In the genomic region with DNA sequence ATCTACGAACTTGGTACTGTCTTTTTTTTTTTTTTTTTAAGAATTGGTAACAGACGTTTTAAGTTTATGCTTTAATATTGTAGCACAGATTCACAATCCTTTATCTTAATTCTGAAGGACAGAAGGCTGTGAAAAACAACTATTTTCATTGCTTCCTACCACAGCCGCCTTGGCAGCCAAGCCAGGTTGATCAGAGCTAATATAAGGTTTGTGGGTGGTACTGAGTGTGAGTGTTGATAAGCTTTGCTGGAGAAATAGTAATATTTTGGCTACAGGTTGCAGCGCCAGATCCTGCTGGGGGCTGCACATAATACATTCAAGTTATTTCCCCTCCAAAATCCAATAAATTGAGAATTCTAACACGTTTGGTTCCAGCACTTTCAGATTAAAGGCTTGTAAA, we compare ENCODE assay signal across 8 mouse cellular contexts. TPM values are rescaled to one million over a fixed set of nuclear protein-coding genes. Genes with fewer than 3 reads are reported as not detected.
DNase-seq lines count a peak whose midpoint lies in the region; ATAC-seq and TF ChIP-seq lines count a peak whose summit lies in the region.

No protein-coding gene starts in this region.

- TF ChIP-seq CTCF in cortical plate, adult 2 months (IDR thresholded peaks at IDR 0.05; ENCODE audit: extremely low read depth, insufficient read depth, low read length): no peak
- TF ChIP-seq CTCF in kidney, adult 2 months (conservative IDR thresholded peaks at IDR 0.05; ENCODE audit: insufficient read depth, insufficient read length, low read depth, low read length): no peak

- H3K27me3 ChIP-seq in kidney, embryonic 16.5 days (ENCODE audit: insufficient read depth, low read length): no peaks in the 10 kb centered on the region
- H3K27me3 ChIP-seq in intestine, embryonic 14.5 days (replicated peaks; ENCODE audit: control insufficient read depth, insufficient read depth, low read length): no peaks in the 10 kb centered on the region
- peaks cover 2% of the 10 kb centered on the region; the same call in 1 of the 2 replicates for H3K27me3 ChIP-seq in midbrain, embryonic 16.5 days (ENCODE audit: control insufficient read depth, insufficient read depth, low read depth, low read length)
- no peaks in the 10 kb centered on the region for H3K27me3 ChIP-seq in kidney, adult 2 months (replicated peaks; ENCODE audit: control insufficient read depth, insufficient read depth, low read length)

- ATAC-seq in kidney, embryonic 16.5 days (ENCODE audit: low FRiP score, low TSS enrichment): no peak
- ATAC-seq in intestine, embryonic 14.5 days (replicated peaks; ENCODE audit: low FRiP score, low TSS enrichment, low read depth): no peak
- no peak for ATAC-seq in midbrain, embryonic 16.5 days

- H3K4me2 ChIP-seq in kidney, embryonic 16.5 days (replicated peaks; ENCODE audit: low read depth, low read length): peak overlapping the region; percentile 73
- H3K4me2 ChIP-seq in intestine, embryonic 14.5 days (ENCODE audit: low read length): peak overlapping the region; percentile 86
- H3K4me2 ChIP-seq in midbrain, embryonic 16.5 days (ENCODE audit: low read length): peak overlapping the region; percentile 67

- no peak overlapping the region for H3K27ac ChIP-seq in kidney, embryonic 16.5 days (ENCODE audit: low read length)
- H3K27ac ChIP-seq in cortical plate, adult 2 months (ENCODE audit: insufficient read depth, low read length): no peak overlapping the region
- no peak overlapping the region for H3K27ac ChIP-seq in intestine, embryonic 14.5 days (ENCODE audit: low read depth)
- H3K27ac ChIP-seq in midbrain, embryonic 16.5 days (ENCODE audit: low read length): no peak overlapping the region
- no peak overlapping the region for H3K27ac ChIP-seq in kidney, adult 2 months (ENCODE audit: insufficient read depth, low read depth, low read length)

- H3K36me3 ChIP-seq in kidney, embryonic 16.5 days (ENCODE audit: insufficient read depth, low read length): peaks cover 20% of the 10 kb centered on the region
- peaks cover 29% of the 10 kb centered on the region for H3K36me3 ChIP-seq in intestine, embryonic 14.5 days (ENCODE audit: control insufficient read depth, insufficient read depth, low read length)
- peaks cover 11% of the 10 kb centered on the region; the same call in 1 of the 2 replicates for H3K36me3 ChIP-seq in midbrain, embryonic 16.5 days (ENCODE audit: control insufficient read depth, insufficient read depth, low read length)
- H3K36me3 ChIP-seq in kidney, adult 2 months (ENCODE audit: control insufficient read depth, insufficient read depth, low read length): peaks cover 7% of the 10 kb centered on the region

- peak overlapping the region; percentile 61; the same call in 1 of the 2 replicates for H3K9ac ChIP-seq in kidney, embryonic 16.5 days (replicated peaks; ENCODE audit: low read length)
- H3K9ac ChIP-seq in intestine, embryonic 14.5 days (ENCODE audit: low read length): peak overlapping the region; percentile 37
- H3K9ac ChIP-seq in midbrain, embryonic 16.5 days (ENCODE audit: low read depth, low read length): 0 out of 2 replicates have a peak overlapping the region, but pooled peaks have one; percentile 38

- DNase-seq in kidney, postnatal 14 days: no peak
- no peak for DNase-seq in intestine, embryonic 14.5 days (ENCODE audit: low spot score)
- DNase-seq in urinary bladder, postnatal 25 days (ENCODE audit: low spot score): no peak
- no peak for DNase-seq in kidney, adult 2 months
- no peak for DNase-seq in retina, embryonic 14.5 days (ENCODE audit: low spot score)

- H3K4me3 ChIP-seq in kidney, embryonic 16.5 days (ENCODE audit: low read length): peak overlapping the region; percentile 48
- peak overlapping the region; percentile 85 for H3K4me3 ChIP-seq in cortical plate, adult 2 months (ENCODE audit: insufficient read depth, low read length)
- peak overlapping the region; percentile 94 for H3K4me3 ChIP-seq in intestine, embryonic 14.5 days (ENCODE audit: low read depth, low read length)
- H3K4me3 ChIP-seq in midbrain, embryonic 16.5 days (ENCODE audit: low read depth, low read length): peak overlapping the region; percentile 27
- H3K4me3 ChIP-seq in kidney, adult 2 months (ENCODE audit: insufficient read depth, low read depth, low read length): no peak overlapping the region

- H3K4me1 ChIP-seq in kidney, embryonic 16.5 days (ENCODE audit: insufficient read depth, low read length): peaks cover 40% of the 10 kb centered on the region
- peaks cover 2% of the 10 kb centered on the region for H3K4me1 ChIP-seq in cortical plate, adult 2 months (ENCODE audit: control insufficient read depth, insufficient read depth, low read length)
- peaks cover 43% of the 10 kb centered on the region for H3K4me1 ChIP-seq in intestine, embryonic 14.5 days (replicated peaks; ENCODE audit: control insufficient read depth, insufficient read depth, low read length)
- peaks cover 21% of the 10 kb centered on the region for H3K4me1 ChIP-seq in midbrain, embryonic 16.5 days (ENCODE audit: control insufficient read depth, insufficient read depth, low read length)
- H3K4me1 ChIP-seq in kidney, adult 2 months (ENCODE audit: control insufficient read depth, insufficient read depth, low read length): peaks cover 3% of the 10 kb centered on the region

- TF ChIP-seq POLR2A in cortical plate, adult 2 months (IDR thresholded peaks at IDR 0.05; ENCODE audit: extremely low read depth, insufficient read depth, low read length): no peak
- TF ChIP-seq POLR2A in kidney, adult 2 months (IDR thresholded peaks at IDR 0.05; ENCODE audit: low read depth, low read length): no peak

- whole genome bisulfite sequencing in kidney, embryonic 16.5 days: 37% methylated on average over 5 of the region's 5 CpGs
- 29% methylated on average over 5 of the region's 5 CpGs for WGBS in intestine, embryonic 14.5 days
- 60% methylated on average over 5 of the region's 5 CpGs for WGBS in midbrain, embryonic 16.5 days
- WGBS in kidney, adult 2 months: 32% methylated on average over 5 of the region's 5 CpGs

- H3K9me3 ChIP-seq in kidney, embryonic 16.5 days (ENCODE audit: low read length): no peaks in the 10 kb centered on the region
- no peaks in the 10 kb centered on the region for H3K9me3 ChIP-seq in intestine, embryonic 14.5 days (ENCODE audit: control insufficient read depth, low read length)
- no peaks in the 10 kb centered on the region for H3K9me3 ChIP-seq in midbrain, embryonic 16.5 days (replicated peaks; ENCODE audit: control insufficient read depth, low read length, poor library complexity, severe bottlenecking)

RNA-seq across cellular contexts. Expression of a gene that starts 1.1 kb away (rescaled TPM):
- polyA plus RNA-seq in kidney, embryonic 16.5 days (2015; fragmentation: Nextera tagmentation; extraction: Ambion mirVana): 38.7 and 46.0 TPM in 2 replicates
- polyA plus RNA-seq in cortical plate, adult 2 months (2012; rRNA removed): 40.8 and 44.3 TPM in 2 replicates
- polyA plus RNA-seq in intestine, embryonic 14.5 days (2014; fragmentation: Nextera tagmentation; extraction: Ambion mirVana): 54.1 and 60.8 TPM in 2 replicates
- 30.3 and 35.7 TPM in 2 replicates for polyA plus RNA-seq in midbrain, embryonic 16.5 days (2015; fragmentation: Nextera tagmentation; extraction: Ambion mirVana)
- 10.5 and 31.1 TPM in 2 replicates for polyA plus RNA-seq in kidney, adult 2 months (2012; rRNA removed)

RNA-seq across cellular contexts. Expression of a gene that starts 56.9 kb away (rescaled TPM):
- 6.5 and 7.0 TPM in 2 replicates for polyA plus RNA-seq in kidney, embryonic 16.5 days (2015; fragmentation: Nextera tagmentation; extraction: Ambion mirVana)
- polyA plus RNA-seq in cortical plate, adult 2 months (2012; rRNA removed): 26.5 and 27.8 TPM in 2 replicates
- 14.5 and 16.3 TPM in 2 replicates for polyA plus RNA-seq in intestine, embryonic 14.5 days (2014; fragmentation: Nextera tagmentation; extraction: Ambion mirVana)
- polyA plus RNA-seq in midbrain, embryonic 16.5 days (2015; fragmentation: Nextera tagmentation; extraction: Ambion mirVana): 16.5 and 16.9 TPM in 2 replicates
- 92.2 and 119 TPM in 2 replicates for polyA plus RNA-seq in kidney, adult 2 months (2012; rRNA removed)
